ENCODE assay signal across 14 mouse cellular contexts in the genomic region with DNA sequence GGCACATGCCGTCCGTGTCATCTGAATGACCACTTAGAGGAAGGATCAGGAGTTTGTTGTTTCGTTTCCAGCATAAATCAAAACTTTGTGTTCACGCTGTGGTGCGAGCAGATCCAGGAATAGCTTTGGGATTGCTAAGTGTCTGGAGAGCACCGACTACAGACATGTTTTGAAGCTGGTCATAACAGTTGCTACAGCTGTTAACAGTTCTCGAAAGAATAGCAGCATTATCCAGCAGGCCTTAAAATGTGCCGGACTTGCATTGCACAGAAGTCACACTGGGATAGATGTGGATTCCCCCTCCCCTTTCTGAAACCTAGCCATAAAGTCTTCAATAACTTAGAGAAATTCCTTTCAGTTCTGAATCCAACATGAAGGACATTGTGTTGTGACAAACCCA.
"Had no signal": no experiment of that assay in that cellular context is flagged by ENCODE, and none has a peak within 500 bp of the region (broad histone marks: within the 10 kb centered on the region; RNA-seq: fewer than 3 reads in every experiment).

No protein-coding gene starts in this region.

- H3K4me1 ChIP-seq: liver, embryonic 13.5 days; lung, embryonic 15.5 days; megakaryocyte, embryonic 14.5 days; midbrain, embryonic 13.5 days had no signal

- DNase-seq: kidney, postnatal 4 days; left cerebral cortex, postnatal 4 days; liver; liver, embryonic 13.5 days; liver, postnatal 0 days; lung, postnatal 14 days; right cerebral cortex, adult 18-20 months; right cerebral cortex, postnatal 25 days; thymus, adult 18-20 months; thymus, postnatal 14 days had no signal

- H3K4me3 ChIP-seq: liver, embryonic 13.5 days; lung, embryonic 15.5 days; megakaryocyte, embryonic 14.5 days; midbrain, embryonic 13.5 days had no signal

- H3K9me3 ChIP-seq: liver, embryonic 13.5 days; lung, embryonic 15.5 days; megakaryocyte, embryonic 14.5 days; midbrain, embryonic 13.5 days had no signal

- H3K4me2 ChIP-seq: liver, embryonic 13.5 days; lung, embryonic 15.5 days; midbrain, embryonic 13.5 days had no signal

- H3K27me3 ChIP-seq: liver, embryonic 13.5 days; lung, embryonic 15.5 days; midbrain, embryonic 13.5 days had no signal

- H3K9ac ChIP-seq: liver, embryonic 13.5 days; liver, postnatal 0 days; lung, embryonic 15.5 days; midbrain, embryonic 13.5 days had no signal

- ATAC-seq: liver, postnatal 0 days; midbrain, embryonic 13.5 days had no signal

- H3K27ac ChIP-seq: liver, embryonic 13.5 days; lung, embryonic 15.5 days; macrophage; midbrain, embryonic 13.5 days had no signal

- H3K36me3 ChIP-seq: liver, embryonic 13.5 days; lung, embryonic 15.5 days; midbrain, embryonic 13.5 days had no signal
